Mouse (Mus musculus) activated CD4-positive, CD25-positive, alpha-beta regulatory T cell, adult 9 weeks (primary cell): ENCODE measurements around the gene Phf7. TPM values are rescaled to one million over a fixed set of nuclear protein-coding genes. Genes with fewer than 3 reads are reported as not detected.

Source experiments
- polyA plus RNA-seq: library from polyadenylated mRNA; unstranded; fragments of 100-300 nt; shearing (Covaris generic); gene quantifications from one replicate; pipeline ENCODE4 v1.2.1, GENCODE M21; 2017

Phf7 gene
- polyA plus RNA-seq: 12.3 TPM

DNA sequence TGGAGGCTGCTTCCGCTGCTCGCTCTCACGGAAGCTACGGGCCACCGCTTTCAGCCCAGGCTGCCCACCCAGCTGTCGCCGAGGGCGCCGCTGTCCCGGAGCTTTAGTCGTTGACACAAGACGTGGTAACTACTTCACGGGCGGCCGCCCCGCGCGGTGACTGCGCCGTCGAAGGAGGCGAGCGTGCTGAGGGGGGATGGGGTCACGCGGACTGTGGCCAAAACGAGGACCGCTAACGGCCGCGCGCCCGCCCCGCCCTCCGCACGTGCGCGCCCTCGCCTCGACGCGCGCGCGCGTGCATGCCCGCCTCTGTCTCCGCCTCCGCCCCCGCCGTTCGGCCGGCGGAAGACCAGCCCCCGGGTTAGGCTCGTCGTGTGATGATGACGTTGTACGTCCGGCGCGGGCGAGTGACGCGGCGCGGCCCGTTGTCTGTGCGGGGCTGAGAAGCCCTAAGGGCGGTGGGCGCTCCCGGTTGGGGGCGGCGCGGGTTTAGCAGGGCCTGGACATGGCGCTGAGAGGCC lies at the start of gene Phf7, which contains the start of gene Bap1:
Phf7 (minus strand) TSS at position 234 of the 521 bp plus-strand sequence.
Bap1 (plus strand) TSS at position 367 of the 521 bp plus-strand sequence.

DNA sequence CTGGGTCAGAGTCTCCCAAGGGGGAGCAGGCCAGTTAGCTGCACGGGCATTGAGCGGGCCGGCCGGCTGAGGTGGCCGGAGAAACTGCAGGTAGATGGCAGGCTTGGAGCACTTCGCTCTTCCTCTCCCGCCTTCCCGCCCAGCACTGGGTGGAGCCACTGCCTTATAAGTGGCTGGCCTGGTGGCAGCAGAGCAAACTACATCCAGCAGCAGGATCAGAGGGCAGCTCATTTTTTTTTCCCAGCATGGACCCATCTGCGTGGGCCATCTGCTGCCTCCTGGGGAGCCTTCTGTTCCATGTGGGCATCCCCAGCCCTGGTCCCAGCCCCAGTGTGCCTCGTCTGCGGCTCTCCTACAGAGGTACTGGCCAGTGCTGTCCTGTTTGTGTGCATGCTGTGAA lies 33.5 kb downstream of the Phf7 start, which contains the start of gene Sema3g:
Sema3g (plus strand) TSS at position 195 of the 400 bp plus-strand sequence.

GRCm38 (mm10) chr14:31216846-31217245 lies 34.3 kb downstream of the Phf7 start, which contains the start of gene Nisch:
TSS of gene Nisch (minus strand) at chr14:31216946.

DNA sequence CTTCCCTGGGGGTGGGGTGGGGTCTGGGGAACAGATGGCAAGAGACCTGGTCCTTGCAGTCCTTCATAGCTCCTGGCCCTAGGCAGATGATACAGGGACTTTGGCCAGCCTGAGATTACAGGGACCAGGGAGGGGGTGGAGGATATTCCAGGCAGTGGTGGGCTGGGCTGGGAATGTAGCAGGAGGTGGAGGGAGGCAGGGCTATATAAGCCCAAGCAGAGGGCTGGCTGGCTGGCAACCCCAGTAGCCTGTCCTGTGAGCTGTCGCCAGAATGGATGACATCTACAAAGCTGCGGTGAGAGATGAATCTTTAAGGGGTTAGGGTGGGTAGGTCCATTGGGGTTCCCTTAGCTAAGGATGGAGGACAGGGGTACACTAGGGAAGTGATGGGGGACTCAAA lies 43.0 kb downstream of the Phf7 start, which contains the start of gene Tnnc1:
Tnnc1 (plus strand) TSS at position 229 of the 400 bp plus-strand sequence.

Other genes starting within 250 kb of the Phf7 start
- 8.5 TPM for gene Glt8d1, start 249.9 kb downstream of the Phf7 start, polyA plus RNA-seq
- gene Spcs1, start 249.6 kb downstream of the Phf7 start, polyA plus RNA-seq: 367 TPM
- gene Pbrm1, start 232.2 kb downstream of the Phf7 start, polyA plus RNA-seq: 40.6 TPM
- gene Gnl3, start 232.2 kb downstream of the Phf7 start, polyA plus RNA-seq: 84.0 TPM
- gene Smim4, start 122.4 kb downstream of the Phf7 start, polyA plus RNA-seq: 58.6 TPM
- gene Nt5dc2, start 120.3 kb downstream of the Phf7 start, polyA plus RNA-seq: not detected
- gene Stab1, start 82.7 kb downstream of the Phf7 start, polyA plus RNA-seq: 3.2 TPM
- gene Tnnc1, start 43.0 kb downstream of the Phf7 start, polyA plus RNA-seq: 0.42 TPM
- gene Nisch, start 34.4 kb downstream of the Phf7 start, polyA plus RNA-seq: 176 TPM
- gene Sema3g, start 33.5 kb downstream of the Phf7 start, polyA plus RNA-seq: 0.07 TPM
- gene Bap1, start 133 bp upstream of the Phf7 start, polyA plus RNA-seq: 90.5 TPM
- gene Dnah1, start 72.6 kb upstream of the Phf7 start, polyA plus RNA-seq: not detected
- gene Capn7, start 85.3 kb upstream of the Phf7 start, polyA plus RNA-seq: 25.4 TPM
- gene Sh3bp5, start 184.8 kb upstream of the Phf7 start, polyA plus RNA-seq: 27.7 TPM
- 35.0 TPM for gene Eaf1, start 243.1 kb upstream of the Phf7 start, polyA plus RNA-seq
- gene Mettl6, start 243.7 kb upstream of the Phf7 start, polyA plus RNA-seq: 69.1 TPM